Mouse (Mus musculus): ENCODE measurements at regions not wholly inside any gene's neighbourhood (a gene's known extent, or its start where the extent isn't known, plus 50 kb on each side); places are given as distances from the start of the nearest gene placed in this dataset.

GRCm38 (mm10) chr10:51912096-51912495 lies 110.2 kb upstream of the Vgll2 start:
- no peak for TF ChIP-seq CTCF (IDR thresholded peaks at IDR 0.05; ENCODE audit: low read depth)
- no peak for TF ChIP-seq EP300 (optimal IDR thresholded peaks at IDR 0.05)
